Mouse (Mus musculus): ENCODE results near the gene Ostm1.

DNA sequence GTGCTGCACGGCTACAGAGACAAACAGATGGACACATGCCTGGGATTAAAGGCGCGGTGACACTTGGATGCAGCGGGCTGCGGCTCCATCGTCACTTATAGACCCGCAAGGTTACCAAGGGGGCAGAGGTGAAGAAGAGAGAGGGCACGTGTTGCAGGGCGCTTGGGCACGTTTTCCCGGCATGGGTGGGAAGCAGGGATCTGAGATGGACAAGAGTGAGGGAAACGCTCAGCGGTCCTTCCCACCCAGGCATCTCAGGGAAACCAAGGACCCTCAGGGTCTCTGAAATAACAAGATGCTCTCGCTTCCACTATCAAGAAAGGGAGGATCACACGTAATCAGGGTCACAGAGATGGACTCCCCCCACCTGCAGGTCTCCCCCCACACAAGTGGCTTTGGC is 10.7 kb upstream of the Ostm1 start:
- no peak for TF ChIP-seq CTCF (IDR thresholded peaks at IDR 0.05; ENCODE audit: borderline replicate concordance, insufficient read depth, low read depth, low read length)
- TF ChIP-seq POLR2A (IDR thresholded peaks at IDR 0.05; ENCODE audit: borderline replicate concordance, insufficient read depth, low read length): no peak

Data from cerebellum, adult 2 months (tissue).